Mouse (Mus musculus) mesoderm, embryonic 11.5 days (tissue): ENCODE data around the gene Suds3.

Experiments
- DNase-seq: peaks from one replicate; pipeline ENCODE4 v3.0.0-alpha.2; 2012; ENCODE audit warnings: low read depth, low spot score

Gene Suds3

GRCm38 (mm10) chr5:117136570-117136969, 20.7 kb upstream of the Suds3 start:
- DNase-seq = no peak

DNA sequence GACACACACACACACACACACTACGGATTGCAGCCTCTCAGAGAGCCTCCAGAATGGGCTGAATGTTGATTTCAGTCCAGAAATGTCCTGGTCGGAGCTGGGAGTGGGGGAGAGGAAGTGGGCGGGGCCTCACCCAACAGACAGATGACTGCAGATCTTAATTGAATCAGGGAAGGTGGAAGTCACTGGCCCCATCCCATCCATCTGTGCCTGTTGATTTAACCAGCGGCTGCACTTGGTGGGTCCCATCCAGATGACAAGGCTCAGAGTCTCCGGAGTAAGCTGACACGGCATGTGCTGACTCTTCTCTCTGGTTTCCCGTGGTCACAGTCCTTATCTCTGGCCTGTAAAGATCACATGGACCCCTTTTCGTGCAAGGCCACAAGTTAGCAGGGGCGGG, 20.0 kb upstream of the Suds3 start:
- DNase-seq = peak; percentile 66

GRCm38 (mm10) chr5:117134889-117135456, 19.1 kb upstream of the Suds3 start:
- no peak for DNase-seq

DNA sequence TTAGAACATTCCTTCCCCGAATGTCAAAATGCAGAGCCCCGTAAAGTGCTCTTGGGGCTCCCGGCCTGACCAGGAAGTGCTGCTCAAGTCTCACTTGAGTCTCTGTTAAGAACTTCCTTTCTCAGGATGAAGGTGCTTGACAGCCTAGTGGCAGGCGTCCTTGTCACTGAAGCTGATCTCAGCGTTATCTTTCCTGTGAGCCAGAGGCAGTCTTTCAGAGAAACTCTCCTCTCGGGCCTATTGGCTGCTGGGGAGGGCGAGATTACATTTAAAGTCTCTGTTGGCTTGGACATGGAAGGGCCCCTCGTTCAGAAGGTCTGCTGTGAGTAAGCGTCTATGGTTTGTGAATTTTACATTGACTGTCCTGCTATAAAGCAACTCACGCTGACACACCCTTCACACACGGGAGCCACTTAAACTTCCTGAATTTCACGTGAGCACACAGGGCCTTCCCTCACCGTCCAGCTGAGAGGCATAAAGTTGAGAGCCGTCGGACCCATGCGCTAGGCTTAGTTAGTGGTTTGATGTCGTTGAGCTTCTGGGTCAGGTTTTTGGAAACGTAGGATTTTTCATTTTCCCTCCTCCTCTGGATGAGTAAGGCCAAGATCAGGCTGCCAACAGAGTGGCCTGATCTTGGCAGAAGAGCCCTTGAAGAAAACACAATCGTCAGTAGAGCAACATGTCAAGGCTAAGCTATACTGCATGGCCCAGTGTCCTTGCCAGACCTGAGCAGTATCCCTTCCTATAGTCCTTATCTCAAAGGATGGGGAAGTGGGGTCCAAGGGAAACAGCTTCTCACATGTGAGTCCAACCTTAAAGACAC, 18.4 kb upstream of the Suds3 start:
- no peak for DNase-seq

DNA sequence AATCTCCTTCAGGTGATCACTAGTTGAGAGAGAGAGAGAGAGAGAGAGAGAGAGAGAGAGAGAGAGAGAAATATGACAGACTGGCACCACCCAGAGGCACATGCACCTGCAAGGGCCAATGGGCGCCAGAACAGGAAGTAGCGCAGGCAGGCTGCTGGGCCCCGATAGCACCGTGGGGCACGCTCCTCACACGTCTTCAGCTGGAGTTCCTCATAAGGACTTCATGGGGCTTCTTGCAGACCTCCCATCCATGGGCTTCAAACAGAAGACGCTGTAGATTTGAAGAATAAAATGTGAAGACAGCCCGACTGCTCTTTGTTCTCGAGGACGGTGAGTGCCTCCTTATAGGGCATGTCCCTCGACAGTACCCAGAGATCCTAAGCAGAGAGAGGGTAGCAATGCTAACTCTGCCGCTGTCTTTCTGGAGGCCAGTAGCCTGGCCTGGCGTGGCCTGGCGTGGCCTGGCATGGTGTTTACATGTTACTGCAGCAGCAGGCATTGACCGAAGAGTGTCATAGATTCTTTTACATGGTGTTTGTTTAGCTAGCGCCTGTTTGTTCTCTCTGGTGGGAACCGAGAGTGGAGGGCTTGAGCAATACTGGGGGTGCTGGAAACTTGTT, 17.6 kb upstream of the Suds3 start:
- no peak for DNase-seq

DNA sequence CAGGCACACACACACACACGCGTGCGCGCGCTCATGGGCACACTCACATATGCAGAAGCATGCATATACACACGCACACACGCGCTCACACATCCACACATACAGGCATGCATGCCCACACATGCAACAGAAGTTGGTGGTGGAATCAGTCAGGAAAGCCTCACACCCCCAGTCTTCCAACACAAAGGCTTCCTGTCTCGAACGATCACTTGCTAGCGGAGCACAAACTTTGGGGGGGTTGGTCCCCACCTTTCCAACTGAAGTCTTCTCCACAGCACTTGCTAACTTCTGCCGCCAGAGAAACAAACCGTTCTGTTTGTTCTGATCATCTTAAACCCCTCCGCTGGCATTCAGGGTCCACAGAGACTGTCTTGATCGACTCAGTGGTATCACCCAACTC, 14.8 kb upstream of the Suds3 start:
- no peak for DNase-seq

- no peak for DNase-seq
These were observed 11.1 kb upstream of the Suds3 start for GRCm38 (mm10) chr5:117127051-117127450.

DNA sequence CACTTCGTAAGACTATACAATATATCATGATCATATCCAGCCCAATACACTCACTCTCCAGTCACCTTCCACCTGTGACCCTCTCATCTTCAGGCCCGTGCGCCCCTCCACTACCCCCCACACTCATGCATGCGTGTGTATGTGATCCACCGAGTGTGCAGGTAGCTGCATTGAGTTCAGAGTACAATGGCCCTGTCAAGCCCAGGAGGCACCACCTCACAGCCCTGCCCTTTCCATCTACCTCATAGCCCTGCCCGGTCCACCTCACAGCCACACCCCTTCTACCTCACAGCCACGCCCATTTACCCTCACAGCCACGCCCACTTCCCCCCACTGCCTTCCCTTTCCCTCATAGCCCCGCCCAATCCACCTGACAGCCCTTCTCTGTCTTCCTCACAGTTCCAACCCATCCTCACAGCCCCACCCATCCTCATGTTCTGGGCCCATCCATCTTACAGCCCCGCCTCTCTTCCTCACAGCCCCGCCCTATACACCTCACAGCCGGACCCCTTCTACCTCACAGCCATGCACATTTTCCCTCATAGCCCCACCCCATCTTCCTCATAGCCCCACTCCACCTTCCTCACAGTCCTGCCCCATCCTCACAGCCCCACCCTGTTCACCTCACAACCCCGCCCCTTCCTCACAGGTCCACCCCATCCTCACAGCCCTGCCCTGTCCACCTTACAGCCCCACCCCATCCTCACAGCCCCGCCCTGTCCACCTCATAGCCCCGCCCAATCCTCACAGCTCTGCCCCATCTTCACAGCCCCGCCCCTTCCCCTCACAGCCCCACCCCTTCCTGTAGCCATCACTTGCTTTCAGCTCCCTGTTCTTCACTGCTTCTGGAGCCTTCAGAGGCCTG, 9.8 kb upstream of the Suds3 start:
- no peak for DNase-seq

GRCm38 (mm10) chr5:117123840-117124239, 7.9 kb upstream of the Suds3 start:
- no peak for DNase-seq

DNA sequence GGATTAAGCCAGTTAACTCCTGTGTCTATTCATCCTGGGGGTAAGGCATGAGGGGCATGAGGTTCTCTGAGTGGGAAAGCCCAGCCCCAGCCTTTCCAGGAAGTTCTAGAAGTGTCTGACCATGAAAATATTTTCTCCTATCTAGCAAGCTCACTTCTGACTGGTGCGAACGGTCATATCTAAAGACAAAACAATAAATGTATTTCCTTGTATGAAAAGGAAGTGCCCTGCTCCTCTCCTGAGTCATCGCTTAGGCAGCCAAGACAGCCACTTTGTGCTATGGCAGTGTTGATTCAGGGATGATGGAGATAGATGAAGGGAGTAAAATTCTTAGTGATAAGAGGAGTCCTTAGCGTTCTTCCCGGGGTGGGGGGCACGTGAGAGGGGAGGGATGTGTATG, 7.2 kb upstream of the Suds3 start:
- no peak for DNase-seq

- no peak for DNase-seq
These were observed 5.7 kb upstream of the Suds3 start for GRCm38 (mm10) chr5:117121657-117122056.

DNA sequence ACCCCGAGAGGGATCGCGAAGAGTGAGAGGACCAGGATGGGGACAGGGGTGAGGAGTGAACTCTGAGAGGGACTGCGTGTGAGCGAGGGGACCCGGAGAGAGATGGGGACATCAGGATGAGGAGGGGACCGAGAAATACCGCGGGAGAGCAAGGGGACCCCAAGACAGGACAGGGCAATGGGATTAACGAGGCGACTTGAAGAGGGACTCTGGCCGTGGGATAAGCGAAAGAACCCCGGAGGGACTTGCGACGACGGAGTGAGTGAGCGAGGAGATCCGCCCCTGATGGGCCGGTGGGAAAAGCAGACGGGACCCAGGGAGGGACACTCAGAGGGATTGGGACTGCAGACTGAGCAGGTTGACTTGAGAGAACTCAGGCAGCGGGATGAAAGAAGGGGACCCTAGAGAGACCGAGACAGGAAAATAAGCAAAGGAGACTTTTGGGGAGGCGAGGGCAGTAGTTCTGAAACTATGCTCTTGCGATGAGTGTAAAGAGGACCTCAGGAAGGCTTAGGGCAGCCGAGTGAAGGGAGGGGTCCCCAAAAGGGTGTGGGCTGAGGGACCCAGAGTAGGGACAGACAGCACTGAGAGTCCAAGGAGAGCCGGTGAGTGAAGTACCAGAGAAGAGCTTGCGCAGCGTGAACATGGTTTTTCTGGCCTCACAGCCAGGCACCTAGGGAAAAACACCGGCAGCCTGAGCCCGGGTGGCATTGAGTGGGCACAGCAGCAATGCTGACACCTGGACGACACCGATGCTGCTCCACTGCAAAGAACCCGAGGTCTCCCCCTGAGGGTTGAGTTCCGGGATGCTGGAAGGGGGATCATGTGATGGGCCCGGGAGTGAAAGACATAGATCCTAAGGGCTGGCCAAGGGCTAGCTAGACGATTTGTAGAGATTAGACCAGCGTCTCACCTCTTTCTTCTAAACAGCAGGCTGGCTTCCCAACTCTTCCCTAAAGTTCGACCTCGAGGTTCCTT, 4.9 kb upstream of the Suds3 start:
- DNase-seq = no peak

DNA sequence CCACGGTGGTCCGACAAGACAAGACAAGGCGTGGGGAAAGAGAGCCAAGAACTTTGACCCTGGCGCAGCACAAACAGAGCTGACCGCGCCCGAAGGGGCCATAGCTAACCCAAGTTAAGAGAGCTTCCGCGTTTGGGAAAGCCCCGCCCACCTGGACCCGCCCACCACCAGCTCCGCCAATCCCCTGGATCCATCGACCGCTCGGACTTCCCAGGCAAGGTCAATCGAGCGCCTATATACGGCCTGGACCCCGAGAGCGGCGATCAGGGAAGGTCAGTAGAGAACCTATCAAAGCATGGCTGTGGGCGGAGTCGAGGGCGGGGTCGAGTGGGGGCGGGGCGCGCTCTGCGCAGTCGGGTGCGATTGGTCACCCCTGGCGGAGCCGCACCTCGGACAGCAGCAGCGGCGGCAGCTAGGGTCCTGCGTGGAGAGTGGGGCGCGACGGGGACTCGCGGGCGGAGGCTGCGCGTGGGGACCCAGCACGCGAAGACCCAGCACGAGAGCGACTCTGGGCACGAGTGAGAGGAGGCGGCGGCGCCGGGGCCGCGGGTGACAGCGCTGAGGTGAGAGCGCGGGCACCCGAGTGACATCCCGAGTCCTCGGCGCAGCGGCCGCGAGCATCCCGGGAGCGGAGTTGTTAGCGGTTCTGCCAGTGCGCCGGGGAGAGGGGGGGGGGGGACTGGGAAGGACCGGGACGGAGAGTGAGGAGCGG, 4.0 kb upstream of the Suds3 start, which contains the start of gene Taok3:
TSS of gene Taok3 (plus strand) at position 353 of the 712 bp plus-strand sequence.
- DNase-seq = peak; percentile 99

DNA sequence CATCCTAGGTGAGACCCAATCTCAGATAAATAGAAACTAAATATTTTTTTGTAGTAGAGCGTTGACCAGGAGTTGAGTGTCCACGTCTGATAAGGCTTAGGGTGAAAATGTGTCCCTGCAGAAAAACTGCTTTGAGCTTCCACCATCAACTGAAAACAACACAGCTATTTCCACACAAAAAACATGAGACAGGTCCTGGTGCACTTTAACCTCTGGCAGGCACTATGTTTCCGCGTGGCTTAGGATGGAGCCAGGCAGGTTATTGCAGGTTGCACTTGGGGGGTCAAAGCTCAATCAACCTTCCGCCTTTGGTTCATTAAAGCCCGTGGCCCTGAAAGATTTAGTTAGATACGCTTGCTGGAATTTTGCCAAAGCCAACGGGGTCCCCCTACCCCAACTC, 2.9 kb upstream of the Suds3 start:
- no peak for DNase-seq

- no peak for DNase-seq
These were observed 2.3 kb upstream of the Suds3 start for GRCm38 (mm10) chr5:117118220-117118619.

DNA sequence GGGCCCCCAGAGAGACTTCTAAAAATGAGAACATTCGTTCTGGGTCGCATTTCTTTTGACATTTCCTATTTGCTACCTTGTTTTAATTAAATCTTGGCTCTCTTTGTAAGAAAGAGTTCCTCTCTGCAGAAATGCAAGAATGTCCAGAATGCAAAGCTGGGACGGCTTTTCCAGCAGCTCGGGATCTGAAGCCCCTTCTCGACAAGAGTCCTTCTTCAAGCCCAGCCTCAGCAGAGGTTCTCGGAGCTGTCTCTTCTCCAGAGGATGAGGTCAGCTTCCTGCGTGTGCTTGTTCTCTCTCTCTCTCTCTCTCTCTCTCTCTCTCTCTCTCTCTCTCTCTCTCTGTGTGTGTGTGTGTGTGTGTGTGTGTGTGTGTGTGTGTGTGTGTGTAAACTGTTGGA, 1.8 kb upstream of the Suds3 start:
- DNase-seq = no peak

- no peak for DNase-seq
These were observed 1.3 kb upstream of the Suds3 start for GRCm38 (mm10) chr5:117117241-117117640.

DNA sequence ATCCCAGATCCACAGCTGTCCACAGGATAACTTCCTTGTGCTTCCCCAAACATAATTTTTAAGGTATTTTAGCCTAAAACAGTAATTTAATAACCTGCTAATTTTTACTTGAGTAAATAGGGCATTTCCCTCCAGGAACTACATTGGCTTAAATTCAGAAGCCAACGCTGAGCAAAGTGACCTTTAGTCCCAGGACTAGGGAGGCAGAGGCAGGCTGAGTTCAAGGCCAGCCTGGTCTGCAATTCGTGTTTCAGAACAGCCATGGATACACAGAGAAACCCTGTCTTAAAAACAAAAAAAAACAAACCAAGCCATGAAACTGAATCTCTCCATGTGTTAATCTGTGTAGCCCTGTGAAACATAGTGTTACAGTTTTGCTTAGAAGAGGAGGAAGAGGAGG, 747 bp upstream of the Suds3 start:
- no peak for DNase-seq

DNA sequence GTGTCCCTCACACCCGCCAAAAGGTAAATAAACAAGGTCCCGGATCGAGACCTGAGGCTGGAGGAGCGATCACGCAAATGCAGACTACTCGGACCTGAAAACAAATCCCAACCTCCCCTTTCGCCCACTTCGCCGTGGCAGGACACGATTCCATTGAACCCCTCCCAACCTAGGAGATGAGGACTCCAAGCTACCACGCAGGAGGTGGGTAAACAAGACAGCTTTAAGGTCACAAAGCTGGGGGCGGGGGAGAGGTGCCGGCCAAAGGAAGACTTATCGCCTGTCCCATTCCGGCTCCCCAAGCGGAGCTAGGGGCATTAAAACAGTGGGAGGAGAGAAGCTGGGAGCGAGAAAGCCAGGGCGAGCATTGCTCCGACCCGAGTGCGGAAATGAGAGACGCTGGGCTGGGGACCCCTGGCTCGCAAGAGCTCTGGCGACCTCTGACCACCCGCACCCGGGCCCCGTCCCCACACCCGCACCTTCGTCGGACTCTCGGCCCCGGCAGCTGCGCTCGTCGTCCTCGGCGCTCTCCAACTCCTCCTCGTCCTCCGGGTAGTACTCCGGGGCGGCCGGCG, 633 bp downstream of the Suds3 start:
- DNase-seq = peak; percentile 49
